Mouse (Mus musculus): Measurements from ENCODE around the gene Chac1. TPM values are rescaled to one million over a fixed set of nuclear protein-coding genes. Genes with fewer than 3 reads are reported as not detected.

Chac1 gene
- polyA plus RNA-seq (2016; fragmentation: Nextera tagmentation; extraction: Ambion mirVana), result 0.67 and 0.81 TPM in 2 replicates

DNA sequence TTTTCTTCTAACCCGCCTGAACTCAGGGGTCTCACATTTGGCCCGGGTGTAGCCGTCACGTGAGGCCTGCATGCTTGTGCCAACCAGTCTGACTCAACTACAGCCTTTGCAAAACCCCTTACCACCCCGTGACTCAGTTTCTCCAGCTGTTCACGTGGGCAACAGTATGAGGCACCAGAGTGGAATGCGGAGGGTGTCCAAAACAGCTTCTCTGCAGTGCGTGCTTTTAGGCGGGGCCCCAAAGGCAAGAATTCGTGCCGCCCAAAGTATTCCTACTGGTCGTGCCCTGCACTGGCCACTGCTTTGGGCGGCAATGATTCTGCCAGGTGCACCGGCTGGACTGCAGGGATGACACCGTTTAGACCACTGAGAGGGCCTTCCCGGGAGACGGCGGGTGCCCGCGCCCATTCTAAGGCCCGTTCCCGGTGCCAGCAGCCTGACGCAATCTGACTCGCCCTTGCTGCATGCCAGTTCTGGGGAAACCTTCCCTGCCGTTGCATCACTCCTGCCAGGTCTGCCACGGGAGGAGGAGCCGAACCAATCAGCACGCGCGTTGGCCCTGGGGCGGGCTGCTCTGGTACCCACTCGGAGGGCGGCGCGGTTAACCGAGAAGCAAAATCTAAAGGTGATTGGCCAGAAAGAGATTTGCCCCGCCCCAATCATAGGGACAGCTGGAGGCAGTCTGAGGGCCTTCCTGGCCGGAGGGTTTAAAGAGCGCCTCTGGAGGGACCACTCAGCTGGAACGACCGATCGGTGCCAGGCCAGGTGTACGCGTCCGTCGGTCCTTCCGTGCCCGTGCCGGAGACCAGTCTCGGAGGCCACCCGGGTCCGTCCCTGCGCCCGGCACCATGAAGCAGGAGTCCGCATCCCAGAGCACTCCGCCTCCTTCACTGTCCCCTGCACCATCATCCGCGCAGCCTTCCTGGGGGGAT lies at the start of gene Chac1:
Gene Chac1, plus strand, starts transcription at position 675 of the 932 bp plus-strand sequence.
- Histone ChIP-seq H3K27me3 (ENCODE audit: insufficient read depth, poor library complexity, severe bottlenecking) (peaks cover 44% of the 10 kb centered on the region), H3K4me1 (replicated peaks) (peaks cover 17% of the 10 kb centered on the region), H3K36me3 (no peaks in the 10 kb centered on the region), H3K9me3 (no peaks in the 10 kb centered on the region), H3K27ac (peak within 1 kb of the TSS; percentile 41; the same call in 1 of the 2 replicates), H3K4me3 (peak within 1 kb of the TSS; percentile 63)
- 4% methylated on average over 58 of the region's 58 CpGs for WGBS
- peak; percentile 85 for DNase-seq (ENCODE audit: low spot score)

DNA sequence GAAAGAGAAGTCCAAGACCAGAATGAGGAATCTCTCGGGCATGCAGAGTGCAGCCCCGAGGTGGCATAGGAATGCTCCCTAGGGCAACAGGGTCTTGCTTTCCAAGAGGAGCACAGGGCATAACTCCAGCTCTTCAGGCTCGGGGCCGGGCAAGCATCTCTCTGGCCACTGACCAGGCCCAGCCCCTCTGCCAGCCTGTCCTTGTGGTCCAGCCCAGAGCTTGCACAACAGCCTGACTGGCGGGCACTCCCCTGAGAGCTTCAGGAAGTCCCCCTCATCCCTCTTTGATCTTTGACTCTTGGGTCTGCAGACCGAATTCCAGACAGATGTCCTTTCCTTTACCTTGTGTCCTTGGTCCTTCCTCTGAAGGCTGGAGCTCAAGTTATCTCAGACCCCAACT lies 48.2 kb upstream of the Chac1 start:
- no peak overlapping the region for H3K27ac ChIP-seq
- H3K36me3 ChIP-seq, result peaks cover 27% of the 10 kb centered on the region
- WGBS, result 75% methylated on average over 6 of the region's 6 CpGs
- no peaks in the 10 kb centered on the region for H3K9me3 ChIP-seq
- H3K4me1 ChIP-seq (replicated peaks), result peaks cover 46% of the 10 kb centered on the region
- peaks cover 5% of the 10 kb centered on the region; the same call in 1 of the 2 replicates for H3K27me3 ChIP-seq (ENCODE audit: insufficient read depth, poor library complexity, severe bottlenecking)
- DNase-seq (ENCODE audit: low spot score), result no peak
- H3K4me3 ChIP-seq, result no peak overlapping the region

DNA sequence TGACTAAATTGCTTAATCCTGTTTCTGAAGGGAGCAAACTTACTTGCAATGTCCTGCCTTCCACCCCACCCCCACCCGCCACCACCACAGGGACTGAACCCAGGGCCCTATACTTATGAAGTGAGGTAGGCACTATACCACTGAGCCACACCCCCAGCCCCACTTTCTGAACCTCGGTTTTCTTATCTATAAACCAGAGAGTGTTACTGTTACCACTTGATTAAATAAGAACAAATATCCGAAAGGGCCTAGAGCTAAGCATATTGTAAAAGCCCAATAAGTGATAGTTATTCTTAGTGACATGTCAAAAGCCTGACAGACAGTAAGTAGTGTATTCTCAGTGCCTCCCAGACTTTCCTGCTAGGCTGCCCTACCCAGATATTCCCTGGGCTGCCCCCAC lies 46.6 kb upstream of the Chac1 start:
- Histone ChIP-seq H3K27ac (peak overlapping the region; percentile 19), H3K9me3 (no peaks in the 10 kb centered on the region), H3K36me3 (peaks cover 11% of the 10 kb centered on the region; the same call in 1 of the 2 replicates), H3K4me1 (replicated peaks) (peaks cover 46% of the 10 kb centered on the region), H3K27me3 (ENCODE audit: insufficient read depth, poor library complexity, severe bottlenecking) (peaks cover 5% of the 10 kb centered on the region; the same call in 1 of the 2 replicates), H3K4me3 (no peak overlapping the region)
- WGBS, result 62% methylated on average over 3 of the region's 3 CpGs
- DNase-seq (ENCODE audit: low spot score), result no peak

DNA sequence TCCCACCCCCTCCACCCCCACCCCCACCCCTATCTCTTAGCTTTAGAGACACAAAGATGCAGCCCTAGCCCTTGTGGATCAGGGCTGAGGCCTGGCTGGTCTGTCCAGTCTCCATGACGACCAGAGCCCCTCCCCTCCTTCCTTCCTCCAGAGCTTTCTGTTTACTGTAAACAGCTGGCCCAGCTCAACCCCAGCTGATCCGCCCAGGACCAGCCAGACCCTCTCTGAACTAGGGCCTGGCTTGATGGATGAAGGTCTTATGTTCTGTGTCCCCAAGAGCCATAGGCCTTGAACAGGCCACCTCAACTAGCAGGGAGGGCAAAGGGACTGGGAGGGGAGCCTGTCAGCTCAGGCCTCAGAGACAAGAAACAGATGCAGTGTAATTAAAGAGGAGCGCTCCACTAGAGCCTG lies 46.2 kb upstream of the Chac1 start:
- Histone ChIP-seq H3K27me3 (ENCODE audit: insufficient read depth, poor library complexity, severe bottlenecking) (peaks cover 5% of the 10 kb centered on the region; the same call in 1 of the 2 replicates), H3K9me3 (no peaks in the 10 kb centered on the region), H3K4me3 (no peak overlapping the region), H3K36me3 (peaks cover 7% of the 10 kb centered on the region; the same call in 1 of the 2 replicates), H3K27ac (peak overlapping the region; percentile 19), H3K4me1 (replicated peaks) (peaks cover 43% of the 10 kb centered on the region)
- peak; percentile 55 for DNase-seq (ENCODE audit: low spot score)
- WGBS, result 25% methylated on average over 3 of the region's 3 CpGs

DNA sequence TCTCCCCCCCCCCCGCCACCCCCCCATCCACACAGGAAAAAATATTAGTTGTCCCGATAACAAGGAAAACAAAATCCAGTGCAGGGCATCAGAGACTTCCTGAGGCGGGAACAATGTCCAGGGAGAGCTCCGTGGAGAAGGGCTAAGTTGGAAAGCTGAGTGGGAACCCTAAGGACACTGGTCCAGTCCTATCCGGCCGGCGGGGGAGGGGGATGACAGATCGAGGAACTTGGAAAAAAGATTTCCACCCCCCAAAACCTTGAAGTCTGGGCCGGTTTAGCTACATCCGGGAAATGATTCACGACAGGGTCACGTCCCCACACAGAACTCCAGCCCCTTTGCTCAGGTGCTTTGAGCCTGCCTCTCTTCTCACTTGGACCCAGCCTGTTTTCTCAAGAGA lies 39.5 kb upstream of the Chac1 start:
- no peak for DNase-seq (ENCODE audit: low spot score)
- Histone ChIP-seq H3K27me3 (ENCODE audit: insufficient read depth, poor library complexity, severe bottlenecking) (peaks cover 41% of the 10 kb centered on the region), H3K27ac (peak overlapping the region; percentile 51; the same call in 1 of the 2 replicates), H3K36me3 (no peaks in the 10 kb centered on the region), H3K4me1 (replicated peaks) (peaks cover 48% of the 10 kb centered on the region), H3K4me3 (no peak overlapping the region), H3K9me3 (peaks cover 5% of the 10 kb centered on the region; the same call in 1 of the 2 replicates)
- WGBS, result 54% methylated on average over 12 of the region's 12 CpGs

DNA sequence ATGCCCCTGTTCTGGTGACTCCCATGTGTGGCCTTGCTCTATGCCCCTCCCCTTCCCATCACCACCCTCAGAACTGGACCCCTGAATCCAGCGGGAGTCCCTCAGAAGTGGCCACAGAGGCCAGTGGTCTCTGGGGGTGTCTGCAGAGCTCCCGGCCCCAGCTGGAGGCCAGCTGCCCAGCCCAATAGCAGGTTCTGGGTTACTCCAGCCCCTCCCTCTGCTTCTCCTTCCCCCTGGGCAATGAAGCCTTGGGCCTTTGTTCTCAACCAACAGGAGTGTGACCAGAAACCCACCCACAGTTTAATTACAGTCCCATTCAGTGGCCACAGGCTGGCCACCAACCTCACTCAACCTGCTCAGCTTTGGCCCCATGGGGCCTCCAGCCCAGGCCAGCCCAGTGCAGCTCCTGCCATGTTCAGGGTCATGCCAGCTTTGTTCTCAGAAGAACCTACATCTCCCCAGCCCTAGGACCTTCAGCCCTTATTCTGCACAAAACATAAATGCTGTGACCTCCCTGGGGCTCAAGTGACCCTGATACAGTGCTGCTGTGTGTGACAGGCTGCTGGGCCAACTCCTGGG lies 38.6 kb upstream of the Chac1 start:
- Histone ChIP-seq H3K27me3 (ENCODE audit: insufficient read depth, poor library complexity, severe bottlenecking) (peaks cover 50% of the 10 kb centered on the region), H3K36me3 (no peaks in the 10 kb centered on the region), H3K27ac (peak overlapping the region; percentile 63; the same call in 1 of the 2 replicates), H3K4me1 (replicated peaks) (peaks cover 48% of the 10 kb centered on the region), H3K9me3 (peaks cover 5% of the 10 kb centered on the region; the same call in 1 of the 2 replicates), H3K4me3 (no peak overlapping the region)
- WGBS, result 40% methylated on average over 2 of the region's 2 CpGs
- peak; percentile 30 for DNase-seq (ENCODE audit: low spot score)

DNA sequence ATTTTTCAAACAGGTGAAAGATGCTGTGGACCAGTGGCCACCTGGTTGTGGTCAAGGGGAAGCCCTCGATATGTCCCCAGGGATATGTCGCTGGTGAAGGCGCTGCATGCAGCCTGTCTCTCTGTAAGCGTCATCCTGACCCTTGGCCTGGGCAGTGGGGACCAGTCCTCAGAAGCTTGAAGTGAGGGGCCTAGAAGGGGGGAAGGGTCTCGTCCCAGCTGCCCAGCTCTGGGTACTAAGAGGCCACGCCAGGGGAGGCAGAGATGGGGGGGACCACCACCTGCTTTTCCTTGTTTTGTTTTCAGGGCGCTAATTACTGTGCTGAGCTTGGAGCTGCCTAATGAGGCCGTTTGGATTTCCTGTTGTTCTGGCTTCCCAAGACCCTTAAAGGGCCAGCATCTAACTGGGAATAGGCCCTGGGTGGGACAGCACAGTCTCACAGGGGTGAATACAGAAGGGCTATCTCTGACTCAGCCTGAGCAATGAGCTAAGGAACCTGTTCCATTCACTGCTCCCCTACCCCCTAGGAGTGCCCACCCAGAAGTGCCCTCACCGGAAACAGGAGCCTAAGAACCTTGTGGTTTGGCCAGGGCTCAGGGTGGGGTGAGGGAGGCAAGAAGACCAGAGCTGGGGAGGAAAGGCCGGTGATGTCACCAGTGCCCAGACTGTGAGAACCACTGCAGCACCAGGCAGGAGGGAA lies 37.1 kb upstream of the Chac1 start:
- WGBS, result 26% methylated on average over 10 of the region's 10 CpGs
- DNase-seq (ENCODE audit: low spot score), result no peak
- no peak overlapping the region for H3K4me3 ChIP-seq
- H3K27me3 ChIP-seq (ENCODE audit: insufficient read depth, poor library complexity, severe bottlenecking), result peaks cover 65% of the 10 kb centered on the region
- H3K9me3 ChIP-seq, result peaks cover 5% of the 10 kb centered on the region; the same call in 1 of the 2 replicates
- H3K27ac ChIP-seq, result no peak overlapping the region
- H3K36me3 ChIP-seq, result no peaks in the 10 kb centered on the region
- H3K4me1 ChIP-seq (replicated peaks), result peaks cover 48% of the 10 kb centered on the region

DNA sequence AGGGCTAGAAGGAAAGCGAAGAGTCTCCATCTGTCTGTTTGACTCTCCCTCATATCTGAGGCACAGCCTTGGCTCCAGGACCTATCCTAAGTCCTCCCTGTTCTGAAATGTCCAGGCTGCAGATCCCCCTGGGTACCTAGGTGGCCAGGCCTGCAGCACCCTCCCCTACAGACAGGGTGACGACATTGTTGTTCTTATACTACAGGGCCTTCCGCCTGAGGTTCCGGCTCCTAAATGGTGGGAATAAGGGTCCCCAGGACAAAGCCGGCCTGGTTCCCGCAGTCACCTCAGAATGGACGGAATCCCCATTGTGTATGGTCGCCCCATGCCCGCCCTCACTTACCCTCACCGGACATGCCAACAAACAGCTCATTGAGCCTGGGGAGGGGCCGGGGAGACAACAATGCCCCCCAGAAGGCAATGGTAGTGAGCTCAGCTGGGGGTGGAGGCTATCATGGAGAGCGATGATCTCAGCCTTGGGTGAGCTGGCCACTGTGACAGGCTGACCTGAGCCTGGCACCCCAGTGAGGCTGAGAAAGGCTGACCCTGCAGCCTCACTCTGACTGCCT lies 36.2 kb upstream of the Chac1 start:
- 65% methylated on average over 12 of the region's 12 CpGs for WGBS
- Histone ChIP-seq H3K27ac (no peak overlapping the region), H3K4me3 (no peak overlapping the region), H3K27me3 (ENCODE audit: insufficient read depth, poor library complexity, severe bottlenecking) (peaks cover 74% of the 10 kb centered on the region), H3K4me1 (replicated peaks) (peaks cover 48% of the 10 kb centered on the region), H3K36me3 (no peaks in the 10 kb centered on the region), H3K9me3 (peaks cover 5% of the 10 kb centered on the region; the same call in 1 of the 2 replicates)
- no peak for DNase-seq (ENCODE audit: low spot score)

DNA sequence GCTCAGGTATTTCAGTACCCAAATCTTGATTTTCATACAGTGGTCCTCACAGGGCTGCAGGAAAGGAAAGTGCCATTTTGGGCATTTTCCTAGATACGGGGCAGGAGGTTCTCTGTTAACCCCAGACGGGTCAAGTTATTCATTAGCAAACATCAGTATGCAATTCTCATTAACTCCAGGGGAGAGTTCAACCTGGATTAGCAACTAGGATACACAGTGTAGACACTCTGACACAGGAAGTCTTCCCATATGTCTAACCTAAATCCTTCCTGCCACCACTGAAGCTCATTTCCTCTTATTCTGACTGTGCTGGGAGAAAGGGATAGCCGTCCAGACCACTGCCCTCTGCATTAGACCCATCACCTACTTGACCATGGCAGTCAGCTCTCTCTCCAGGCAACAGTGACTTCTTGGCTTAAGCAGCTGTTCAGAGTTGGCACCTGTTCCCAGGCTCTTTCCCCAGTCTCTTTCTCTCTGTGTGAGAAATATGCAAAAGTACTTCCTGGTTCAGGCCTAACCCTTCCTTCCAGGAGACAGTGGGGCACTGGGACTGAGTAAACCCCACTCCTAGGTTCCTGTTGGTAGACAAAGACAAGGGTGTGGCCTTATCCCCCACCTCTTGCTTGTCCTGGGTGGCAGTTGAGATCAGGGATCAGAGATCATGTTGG lies 32.9 kb upstream of the Chac1 start:
- Histone ChIP-seq H3K9me3 (peaks cover 5% of the 10 kb centered on the region; the same call in 1 of the 2 replicates), H3K36me3 (no peaks in the 10 kb centered on the region), H3K27ac (no peak overlapping the region), H3K4me1 (replicated peaks) (peaks cover 47% of the 10 kb centered on the region), H3K27me3 (ENCODE audit: insufficient read depth, poor library complexity, severe bottlenecking) (peaks cover 99% of the 10 kb centered on the region), H3K4me3 (no peak overlapping the region)
- 74% methylated on average over 3 of the region's 3 CpGs for WGBS
- no peak for DNase-seq (ENCODE audit: low spot score)

DNA sequence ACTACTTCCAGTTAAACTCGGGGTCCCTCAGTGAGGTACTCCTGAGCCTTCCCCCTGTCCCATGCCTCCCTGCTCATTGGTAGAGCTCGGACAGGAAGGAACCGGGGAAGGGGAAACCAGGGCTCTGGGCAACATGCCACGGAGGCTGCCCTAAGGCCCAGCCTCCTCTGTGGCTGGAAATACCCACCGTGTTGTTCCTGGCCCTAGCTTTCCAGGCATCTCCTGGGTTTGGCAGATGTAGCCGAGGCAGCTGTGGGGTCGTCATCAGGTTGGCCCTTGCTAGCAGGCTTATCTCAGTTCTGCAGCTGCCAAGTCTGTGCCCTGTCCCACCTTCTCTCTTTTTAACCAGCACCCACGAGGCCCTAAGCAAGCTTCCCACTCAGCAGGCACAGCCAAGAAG lies 30.5 kb upstream of the Chac1 start:
- no peak overlapping the region for H3K4me3 ChIP-seq
- H3K27ac ChIP-seq, result no peak overlapping the region
- no peak for DNase-seq (ENCODE audit: low spot score)
- no peaks in the 10 kb centered on the region for H3K36me3 ChIP-seq
- H3K4me1 ChIP-seq (replicated peaks), result peaks cover 49% of the 10 kb centered on the region
- peaks cover 5% of the 10 kb centered on the region; the same call in 1 of the 2 replicates for H3K9me3 ChIP-seq
- 70% methylated on average over 8 of the region's 8 CpGs for WGBS
- peaks cover 99% of the 10 kb centered on the region for H3K27me3 ChIP-seq (ENCODE audit: insufficient read depth, poor library complexity, severe bottlenecking)

DNA sequence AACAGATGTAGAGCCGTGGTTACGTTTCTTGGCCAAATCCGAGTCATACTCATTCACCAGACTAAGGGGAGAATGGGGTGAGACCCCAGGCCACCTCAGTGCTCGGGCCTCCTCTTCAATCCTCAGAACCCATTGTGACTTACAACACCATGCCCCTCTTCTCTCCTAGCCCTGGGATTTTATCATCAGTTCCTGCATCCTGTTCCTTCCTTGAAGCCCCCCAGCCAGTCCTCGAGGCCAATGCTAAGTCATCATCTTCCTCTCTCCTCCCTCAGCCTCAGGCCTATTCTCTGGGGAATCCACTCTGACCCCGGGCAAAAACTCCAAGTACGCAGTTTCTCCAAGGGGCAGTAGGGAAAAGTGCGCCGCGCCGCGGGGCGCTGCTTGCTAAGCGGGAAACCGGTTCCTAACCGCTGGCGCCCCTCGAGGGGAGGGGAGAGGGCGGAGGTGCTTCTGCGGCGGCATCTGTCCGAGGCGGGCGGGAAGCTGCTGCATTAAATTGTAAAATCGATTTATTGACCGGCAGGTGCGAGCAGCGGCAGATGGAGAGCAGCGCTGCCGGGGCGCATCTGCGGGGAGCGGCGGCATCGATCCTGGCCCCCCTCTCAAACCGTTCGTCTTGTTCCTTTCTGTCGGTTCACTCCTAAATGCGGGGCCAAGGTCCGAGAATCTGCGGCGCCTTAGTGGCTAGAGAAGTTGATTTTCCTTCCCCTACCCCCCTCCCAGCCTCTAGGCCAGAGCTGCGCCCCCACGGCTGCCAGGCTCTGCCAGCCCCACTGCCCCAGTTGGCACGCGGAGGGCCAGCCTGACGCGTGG lies 29.1 kb upstream of the Chac1 start:
- Histone ChIP-seq H3K36me3 (no peaks in the 10 kb centered on the region), H3K27ac (peak overlapping the region; percentile 79), H3K27me3 (ENCODE audit: insufficient read depth, poor library complexity, severe bottlenecking) (peaks cover 100% of the 10 kb centered on the region), H3K4me3 (peak overlapping the region; percentile 51), H3K4me1 (replicated peaks) (peaks cover 63% of the 10 kb centered on the region), H3K9me3 (no peaks in the 10 kb centered on the region)
- 2% methylated on average over 48 of the region's 48 CpGs for WGBS
- DNase-seq (ENCODE audit: low spot score), result peak; percentile 79

All from hindbrain, embryonic 10.5 days (tissue).